Comparison of ENCODE assay signal across 10 mouse cellular contexts in genomic region chr9:43761181-43761820, GRCm38 (mm10). TPM values are rescaled to one million over a fixed set of nuclear protein-coding genes. Genes with fewer than 3 reads are reported as not detected.
DNase-seq lines count a peak whose midpoint lies in the region; ATAC-seq and TF ChIP-seq lines count a peak whose summit lies in the region.
"Had no signal": no experiment of that assay in that cellular context is flagged by ENCODE, and none has a peak within 500 bp of the region (broad histone marks: within the 10 kb centered on the region; RNA-seq: fewer than 3 reads in every experiment).

No protein-coding gene starts in this region.

- H3K27me3 ChIP-seq in intestine, embryonic 16.5 days (replicated peaks; ENCODE audit: control insufficient read depth, insufficient read depth, low read length), result no peaks in the 10 kb centered on the region
- no peaks in the 10 kb centered on the region for H3K27me3 ChIP-seq in intestine, postnatal 0 days (replicated peaks; ENCODE audit: control insufficient read depth, insufficient read depth, low read length)
- no peaks in the 10 kb centered on the region for H3K27me3 ChIP-seq in hindbrain, embryonic 10.5 days (ENCODE audit: insufficient read depth, poor library complexity, severe bottlenecking)
- H3K27me3 ChIP-seq in midbrain, embryonic 16.5 days (ENCODE audit: control insufficient read depth, insufficient read depth, low read depth, low read length), result no peaks in the 10 kb centered on the region

- intact Hi-C loops in gastrocnemius, adult 2 months (cut with DNase I), result no loop called here

- H3K4me2 ChIP-seq in intestine, embryonic 16.5 days (ENCODE audit: low read depth, low read length), result no peak overlapping the region
- H3K4me2 ChIP-seq in intestine, postnatal 0 days (replicated peaks; ENCODE audit: low read depth), result no peak overlapping the region
- peak overlapping the region; percentile 37 for H3K4me2 ChIP-seq in midbrain, embryonic 16.5 days (ENCODE audit: low read length)

- no peak overlapping the region for H3K27ac ChIP-seq in intestine, embryonic 16.5 days (ENCODE audit: low read length)
- no peak overlapping the region for H3K27ac ChIP-seq in intestine, postnatal 0 days (ENCODE audit: low read depth, low read length)
- peak overlapping the region; percentile 77 for H3K27ac ChIP-seq in hindbrain, embryonic 10.5 days
- H3K27ac ChIP-seq in midbrain, embryonic 16.5 days (ENCODE audit: low read length), result peak overlapping the region; percentile 79
- no peak overlapping the region for H3K27ac ChIP-seq in gastrocnemius, adult 2 months

- ATAC-seq in intestine, embryonic 16.5 days, result no peak
- no peak for ATAC-seq in intestine, postnatal 0 days
- ATAC-seq in midbrain, embryonic 16.5 days, result peak; percentile 69

- no peaks in the 10 kb centered on the region for H3K9me3 ChIP-seq in intestine, embryonic 16.5 days (ENCODE audit: control insufficient read depth, low read length)
- no peaks in the 10 kb centered on the region for H3K9me3 ChIP-seq in intestine, postnatal 0 days (ENCODE audit: control insufficient read depth)
- peaks cover 5% of the 10 kb centered on the region; the same call in 1 of the 2 replicates for H3K9me3 ChIP-seq in hindbrain, embryonic 10.5 days
- H3K9me3 ChIP-seq in midbrain, embryonic 16.5 days (replicated peaks; ENCODE audit: control insufficient read depth, low read length, poor library complexity, severe bottlenecking), result no peaks in the 10 kb centered on the region

- WGBS in intestine, embryonic 16.5 days, result 67% methylated on average over 5 of the region's 5 CpGs
- WGBS in intestine, postnatal 0 days, result 77% methylated on average over 5 of the region's 5 CpGs
- 58% methylated on average over 5 of the region's 5 CpGs for WGBS in hindbrain, embryonic 10.5 days
- WGBS in midbrain, embryonic 16.5 days, result 31% methylated on average over 5 of the region's 5 CpGs

- no peak for TF ChIP-seq CTCF in intestine, postnatal 0 days (IDR thresholded peaks at IDR 0.05; ENCODE audit: low read depth)
- TF ChIP-seq CTCF in gastrocnemius, adult 2 months (IDR thresholded peaks at IDR 0.05), result no peak

- 0 out of 2 replicates have a peak overlapping the region, but pooled peaks have one; percentile 14 for H3K9ac ChIP-seq in intestine, embryonic 16.5 days (ENCODE audit: low read depth, low read length)
- no peak overlapping the region for H3K9ac ChIP-seq in intestine, postnatal 0 days (ENCODE audit: low read depth, low read length)
- H3K9ac ChIP-seq in midbrain, embryonic 16.5 days (ENCODE audit: low read depth, low read length), result 0 out of 2 replicates have a peak overlapping the region, but pooled peaks have one; percentile 36

- H3K4me3 ChIP-seq in intestine, embryonic 16.5 days (ENCODE audit: low read length), result no peak overlapping the region
- H3K4me3 ChIP-seq in intestine, postnatal 0 days (ENCODE audit: low read depth, low read length), result no peak overlapping the region
- H3K4me3 ChIP-seq in hindbrain, embryonic 10.5 days, result 0 out of 2 replicates have a peak overlapping the region, but pooled peaks have one; percentile 1
- no peak overlapping the region for H3K4me3 ChIP-seq in midbrain, embryonic 16.5 days (ENCODE audit: low read depth, low read length)
- no peak overlapping the region for H3K4me3 ChIP-seq in gastrocnemius, adult 2 months

- peak; percentile 88 for DNase-seq in brain, adult 2 months (ENCODE audit: low read depth, low spot score)
- DNase-seq in hindbrain, embryonic 10.5 days (ENCODE audit: low spot score), result peak; percentile 46
- DNase-seq in gastrocnemius, adult 2 months, result no peak
- DNase-seq in heart, adult 9 months (ENCODE audit: low spot score in 2 of 2), result no peak
- DNase-seq in heart, adult 11 months, result no peak
- DNase-seq: adrenal gland, adult 8-10 months; heart, postnatal 14 days had no signal

- H3K4me1 ChIP-seq in intestine, embryonic 16.5 days (ENCODE audit: control insufficient read depth, insufficient read depth, low read length), result peaks cover 34% of the 10 kb centered on the region
- H3K4me1 ChIP-seq in intestine, postnatal 0 days (replicated peaks; ENCODE audit: control insufficient read depth, insufficient read depth, low read length), result peaks cover 23% of the 10 kb centered on the region
- H3K4me1 ChIP-seq in hindbrain, embryonic 10.5 days (replicated peaks), result peaks cover 80% of the 10 kb centered on the region
- peaks cover 44% of the 10 kb centered on the region for H3K4me1 ChIP-seq in midbrain, embryonic 16.5 days (ENCODE audit: control insufficient read depth, insufficient read depth, low read length)

- no peaks in the 10 kb centered on the region for H3K36me3 ChIP-seq in intestine, embryonic 16.5 days (ENCODE audit: control insufficient read depth, insufficient read depth, low read length)
- H3K36me3 ChIP-seq in intestine, postnatal 0 days (ENCODE audit: control insufficient read depth, insufficient read depth), result no peaks in the 10 kb centered on the region; the same call in 1 of the 2 replicates
- peaks cover 6% of the 10 kb centered on the region; the same call in 1 of the 2 replicates for H3K36me3 ChIP-seq in hindbrain, embryonic 10.5 days
- no peaks in the 10 kb centered on the region for H3K36me3 ChIP-seq in midbrain, embryonic 16.5 days (ENCODE audit: control insufficient read depth, insufficient read depth, low read length)

RNA-seq across cellular contexts. Expression of gene Nectin1, which starts 17.5 kb away (rescaled TPM):
- polyA plus RNA-seq in intestine, embryonic 16.5 days (2015; fragmentation: Nextera tagmentation; extraction: Ambion mirVana), result 3.2 and 3.3 TPM in 2 replicates
- 4.7 and 5.5 TPM in 2 replicates for polyA plus RNA-seq in intestine, postnatal 0 days (2015; fragmentation: Nextera tagmentation; extraction: Ambion mirVana)
- polyA plus RNA-seq in hindbrain, embryonic 10.5 days (2016; fragmentation: Nextera tagmentation; extraction: Ambion mirVana), result 6.6 and 7.2 TPM in 2 replicates
- polyA plus RNA-seq in midbrain, embryonic 16.5 days (2015; fragmentation: Nextera tagmentation; extraction: Ambion mirVana), result 13.2 and 13.4 TPM in 2 replicates
- total RNA-seq in gastrocnemius, adult 2 months (2021), result 1 to 10 TPM; 1.2 to 2.9 TPM

Comparison
In these comparisons a context has a peak if more than half of its experiments do, and no peak if none do; other contexts are left out.
1. H3K27ac ChIP-seq: peak in hindbrain, embryonic 10.5 days (single experiment) and midbrain, embryonic 16.5 days (single experiment); none in intestine, embryonic 16.5 days (single experiment), intestine, postnatal 0 days (single experiment) and gastrocnemius, adult 2 months (single experiment).
2. DNase-seq: peak in brain, adult 2 months (single experiment) and hindbrain, embryonic 10.5 days (single experiment); none in gastrocnemius, adult 2 months (single experiment), heart, adult 9 months (0 of 2) and heart, adult 11 months (single experiment).